Mouse (Mus musculus) kidney, adult 2 months (tissue): ENCODE data around the gene Cep78.

Experiments used
- CTCF ChIP-seq: fragments of 200-500 bp; conservative IDR thresholded peaks from 2 replicates; pipeline ENCODE4 v1.5.1; 2011; ENCODE audit warnings: low read depth, mild to moderate bottlenecking, control low read depth, low read length, moderate library complexity, mixed read lengths; ENCODE audit not compliant: insufficient read depth, insufficient read length
- POLR2A ChIP-seq: fragments of 200-500 bp; IDR thresholded peaks from one replicate; pipeline ENCODE4 v1.6.1; 2011; ENCODE audit warnings: low read depth, low read length, control low read depth

DNA sequence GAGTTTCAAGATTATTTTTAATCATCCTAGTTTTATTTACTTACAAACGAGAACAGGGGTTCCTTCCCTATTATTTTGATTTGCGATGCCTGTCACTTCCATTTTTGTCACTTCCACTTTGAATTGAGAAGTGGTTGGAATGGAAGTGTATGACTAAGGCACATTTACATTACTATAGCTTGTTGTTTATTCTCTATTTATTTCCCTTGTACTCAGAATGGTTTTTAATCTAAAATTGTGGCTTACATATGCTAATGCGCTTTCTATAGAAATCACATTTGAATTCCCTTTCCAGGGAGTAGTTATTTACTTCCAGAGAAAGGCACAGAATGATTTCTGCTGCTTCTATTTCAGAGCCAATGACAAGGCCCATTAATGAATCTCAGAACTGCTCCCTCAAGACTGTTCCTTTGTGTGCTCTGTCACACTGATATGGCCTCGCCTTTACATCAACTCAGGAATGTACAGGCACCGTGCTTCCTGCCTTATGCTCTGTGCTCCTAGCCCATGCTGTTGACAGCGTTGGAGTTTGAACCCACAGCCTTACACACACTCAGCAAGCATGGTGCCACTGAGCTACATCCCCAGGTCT is 25.1 kb upstream of the Cep78 start:
- no peak for TF ChIP-seq POLR2A
- TF ChIP-seq CTCF, result no peak
